Mouse (Mus musculus) embryonic fibroblast, embryonic 13.5 days (primary cell): ENCODE data around the gene Gm11555. TPM values are rescaled to one million over a fixed set of nuclear protein-coding genes. Genes with fewer than 3 reads are reported as not detected.
"Not testable (repeated sequence)": the region's sequence is repeated elsewhere in the genome, so short reads cannot be mapped to it uniquely, and the experiment has no call there.

ENCODE experiments used
- H3K27ac ChIP-seq: 2 replicates; pipeline ENCODE4 v1.5.1; 2012; ENCODE audit warnings: low read length, control low read depth, inconsistent platforms; ENCODE audit not compliant: insufficient read depth
- H3K4me1 ChIP-seq: 2 replicates; pipeline ENCODE4 v1.6.1; 2011; ENCODE audit warnings: low read length; ENCODE audit not compliant: control insufficient read depth, insufficient read depth
- H3K4me3 ChIP-seq: 2 replicates; pipeline ENCODE4 v1.5.1; 2011; ENCODE audit warnings: mild to moderate bottlenecking, control low read depth, low read length; ENCODE audit not compliant: insufficient read depth
- CTCF ChIP-seq: IDR thresholded peaks from 2 replicates; pipeline ENCODE4 v1.5.1; 2011; ENCODE audit warnings: mild to moderate bottlenecking, control low read depth, low read length, moderate library complexity, borderline replicate concordance; ENCODE audit not compliant: insufficient read depth
- POLR2A ChIP-seq: IDR thresholded peaks from 2 replicates; pipeline ENCODE4 v1.6.1; 2011; ENCODE audit warnings: low read depth, mild to moderate bottlenecking, control low read depth, low read length, moderate library complexity
- polyA plus RNA-seq: library from polyadenylated mRNA; stranded (reverse); fragments of >200 nt; gene quantifications from 2 replicates; pipeline ENCODE4 v1.2.4, GENCODE M21; 2011; ENCODE audit warnings: low read depth; ENCODE audit not compliant: missing spikeins, insufficient read length

The Gm11555 gene
- polyA plus RNA-seq, 1 experiment, result not detected

DNA sequence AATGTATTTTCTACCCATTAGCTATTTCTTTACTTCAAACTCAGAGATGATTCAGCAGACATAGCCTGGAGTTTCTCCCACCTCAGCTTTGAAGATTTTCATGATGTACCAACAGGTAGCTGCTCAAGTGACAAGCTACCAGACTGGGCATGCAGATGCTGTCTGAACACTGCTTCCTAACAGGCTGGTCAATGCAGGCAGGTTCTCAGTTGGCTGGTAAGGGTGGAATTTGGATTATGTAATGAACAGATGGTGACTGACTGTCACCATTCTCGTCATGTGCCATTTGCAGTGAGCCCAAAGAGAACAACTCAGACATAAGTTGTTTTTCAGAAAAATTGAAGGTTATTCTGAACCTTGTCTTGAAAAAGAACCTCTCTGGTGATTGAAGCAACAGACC is 40.9 kb downstream of the Gm11555 start:
- no peaks in the 10 kb centered on the region for H3K4me1 ChIP-seq
- no peak for TF ChIP-seq POLR2A
- no peak for TF ChIP-seq CTCF
- H3K27ac ChIP-seq, result no peak overlapping the region
- H3K4me3 ChIP-seq, result no peak overlapping the region

DNA sequence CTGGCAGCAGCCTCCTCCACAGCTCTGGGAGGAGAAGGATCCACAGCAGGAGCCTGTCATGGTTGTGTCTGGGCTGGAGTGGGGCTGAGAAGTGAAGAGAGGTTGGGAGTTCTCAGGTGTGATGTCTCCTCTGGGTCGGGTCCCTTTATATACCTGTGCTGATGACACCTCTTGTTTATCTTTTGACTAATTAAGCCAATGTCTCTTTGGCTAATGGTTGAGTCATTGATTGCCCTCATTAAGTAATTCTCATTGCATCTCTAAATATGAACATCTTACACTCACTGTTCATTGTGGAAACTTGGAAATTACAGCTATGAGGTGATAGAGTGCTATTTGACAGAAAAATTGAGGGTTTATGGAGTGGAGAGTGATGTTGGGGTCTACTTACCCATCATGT is 46.8 kb downstream of the Gm11555 start, which contains the start of gene Gm11938:
Gm11938 (minus strand) TSS at position 101 of the 400 bp plus-strand sequence.
- H3K27ac ChIP-seq, H3K4me3 ChIP-seq, H3K4me1 ChIP-seq: not testable (repeated sequence)

Other genes starting within 250 kb of the Gm11555 start
- gene Krt12, start 228.0 kb downstream of the Gm11555 start, polyA plus RNA-seq, result not detected in 2 replicates
- 1.7 and 3.9 TPM in 2 replicates for gene Krt20, start 212.1 kb downstream of the Gm11555 start, polyA plus RNA-seq
- gene Krt23, start 157.1 kb downstream of the Gm11555 start, polyA plus RNA-seq, result not detected in 2 replicates
- not detected in 2 replicates for gene Krt39, start 128.9 kb downstream of the Gm11555 start, polyA plus RNA-seq
- gene Krt40, start 107.1 kb downstream of the Gm11555 start, polyA plus RNA-seq, result not detected in 2 replicates
- not detected in 2 replicates for gene Krtap3-3, start 99.4 kb downstream of the Gm11555 start, polyA plus RNA-seq
- not detected in 2 replicates for gene Krtap3-2, start 93.4 kb downstream of the Gm11555 start, polyA plus RNA-seq
- gene Gm11939, start 90.8 kb downstream of the Gm11555 start, polyA plus RNA-seq, result not detected in 2 replicates
- not detected in 2 replicates for gene Krtap3-1, start 83.6 kb downstream of the Gm11555 start, polyA plus RNA-seq
- not detected in 2 replicates for gene Krtap1-5, start 69.2 kb downstream of the Gm11555 start, polyA plus RNA-seq
- gene Krtap1-4, start 66.6 kb downstream of the Gm11555 start, polyA plus RNA-seq, result not detected in 2 replicates
- not detected in 2 replicates for gene Krtap1-3, start 58.9 kb downstream of the Gm11555 start, polyA plus RNA-seq
- not detected in 2 replicates for gene Krtap9-3, start 52.1 kb downstream of the Gm11555 start, polyA plus RNA-seq
- not detected in 2 replicates for gene Gm11938, start 46.9 kb downstream of the Gm11555 start, polyA plus RNA-seq
- gene Gm11937, start 40.0 kb downstream of the Gm11555 start, polyA plus RNA-seq, result not detected in 2 replicates
- gene Krtap2-4, start 35.4 kb downstream of the Gm11555 start, polyA plus RNA-seq, result not detected in 2 replicates
- gene Gm11562, start 29.8 kb downstream of the Gm11555 start, polyA plus RNA-seq, result not detected in 2 replicates
- not detected in 2 replicates for gene Krtap4-1, start 22.0 kb downstream of the Gm11555 start, polyA plus RNA-seq
- not detected in 2 replicates for gene Krtap4-2, start 15.2 kb downstream of the Gm11555 start, polyA plus RNA-seq
- not detected in 2 replicates for gene Krtap4-7, start 6.1 kb downstream of the Gm11555 start, polyA plus RNA-seq
- not detected in 2 replicates for gene Gm11563, start 8.7 kb upstream of the Gm11555 start, polyA plus RNA-seq
- not detected in 2 replicates for gene Krtap4-6, start 15.7 kb upstream of the Gm11555 start, polyA plus RNA-seq
- not detected in 2 replicates for gene Gm14190, start 40.5 kb upstream of the Gm11555 start, polyA plus RNA-seq
- not detected in 2 replicates for gene Gm14180, start 84.1 kb upstream of the Gm11555 start, polyA plus RNA-seq
- not detected in 2 replicates for gene Gm11595, start 122.7 kb upstream of the Gm11555 start, polyA plus RNA-seq
- gene Krtap4-8, start 130.5 kb upstream of the Gm11555 start, polyA plus RNA-seq, result not detected in 2 replicates
- not detected in 2 replicates for gene Krtap4-9, start 135.0 kb upstream of the Gm11555 start, polyA plus RNA-seq
- gene Gm11596, start 143.2 kb upstream of the Gm11555 start, polyA plus RNA-seq, result not detected in 2 replicates
- gene Gm11569, start 148.7 kb upstream of the Gm11555 start, polyA plus RNA-seq, result not detected in 2 replicates
- gene Gm11554, start 154.2 kb upstream of the Gm11555 start, polyA plus RNA-seq, result not detected in 2 replicates
- not detected in 2 replicates for gene Krtap4-13, start 159.7 kb upstream of the Gm11555 start, polyA plus RNA-seq
- not detected in 2 replicates for gene Gm11564, start 165.4 kb upstream of the Gm11555 start, polyA plus RNA-seq
- not detected in 2 replicates for gene 2300003K06Rik, start 187.8 kb upstream of the Gm11555 start, polyA plus RNA-seq
- not detected in 2 replicates for gene Krtap4-16, start 201.4 kb upstream of the Gm11555 start, polyA plus RNA-seq
- gene Gm11568, start 207.7 kb upstream of the Gm11555 start, polyA plus RNA-seq, result not detected in 2 replicates
- not detected in 2 replicates for gene Gm11559, start 214.2 kb upstream of the Gm11555 start, polyA plus RNA-seq
- gene Krtap9-1, start 223.2 kb upstream of the Gm11555 start, polyA plus RNA-seq, result not detected in 2 replicates
- gene Gm11567, start 229.0 kb upstream of the Gm11555 start, polyA plus RNA-seq, result not detected in 2 replicates